Mouse (Mus musculus) C2C12 (cell line): ENCODE results near the gene Syce2. TPM values are rescaled to one million over a fixed set of nuclear protein-coding genes. Genes with fewer than 3 reads are reported as not detected.

ENCODE experiments used
- H3K27me3 ChIP-seq: one replicate; pipeline ENCODE4 v1.6.1; 2011; ENCODE audit not compliant: control insufficient read depth, insufficient read depth, insufficient read length
- H3K36me3 ChIP-seq: one replicate; pipeline ENCODE4 v1.6.1; 2011; ENCODE audit not compliant: control insufficient read depth, insufficient read depth
- H3K4me3 ChIP-seq: one replicate; pipeline ENCODE4 v1.5.1; 2011; ENCODE audit warnings: mild to moderate bottlenecking, control low read depth; ENCODE audit not compliant: poor library complexity, insufficient read depth, severe bottlenecking
- H3K79me2 ChIP-seq: one replicate; pipeline ENCODE4 v1.6.1; 2011; ENCODE audit not compliant: control insufficient read depth, insufficient read depth
- H3K79me3 ChIP-seq: one replicate; pipeline ENCODE4 v1.6.1; 2011; ENCODE audit warnings: low read depth, control low read depth
- H3ac ChIP-seq: one replicate; pipeline ENCODE3; 2011; ENCODE audit warnings: low read depth; ENCODE audit not compliant: control insufficient read depth, insufficient read length
- CEBPB ChIP-seq: IDR thresholded peaks from one replicate; pipeline ENCODE4 v1.6.1; 2011; ENCODE audit warnings: low read depth, mild to moderate bottlenecking, control low read depth, moderate library complexity
- CTCF ChIP-seq: IDR thresholded peaks from one replicate; pipeline ENCODE4 v1.5.1; 2011; ENCODE audit not compliant: control insufficient read depth, insufficient read depth, insufficient read length
- FOSL1 ChIP-seq: IDR thresholded peaks from one replicate; pipeline ENCODE4 v1.8.0; 2011; ENCODE audit warnings: mild to moderate bottlenecking, low read length; ENCODE audit not compliant: poor library complexity, insufficient read depth, severe bottlenecking
- MAX ChIP-seq: IDR thresholded peaks from one replicate; pipeline ENCODE4 v1.6.1; 2011; ENCODE audit warnings: mild to moderate bottlenecking, control low read depth
- MYOD1 ChIP-seq: IDR thresholded peaks from one replicate; pipeline ENCODE4 v1.6.1; 2011; ENCODE audit warnings: low read depth; ENCODE audit not compliant: control insufficient read depth, insufficient read length
- MYOG ChIP-seq: IDR thresholded peaks from one replicate; pipeline ENCODE4 v1.6.1; 2011; ENCODE audit not compliant: control insufficient read depth, insufficient read length; ENCODE audit errors: extremely low read depth
- USF1 ChIP-seq: IDR thresholded peaks from one replicate; pipeline ENCODE4 v1.6.1; 2011; ENCODE audit warnings: low read depth, mild to moderate bottlenecking, control low read depth, moderate library complexity
- polyA plus RNA-seq: library from polyadenylated mRNA; unstranded; fragments of >200 nt; fragmentation: generic; extraction: Trizol; gene quantifications from one replicate; pipeline ENCODE4 v1.2.1, GENCODE M21; 2012; ENCODE audit warnings: missing spikeins

Gene Syce2
- polyA plus RNA-seq, 1 experiment, result 8.5 TPM

DNA sequence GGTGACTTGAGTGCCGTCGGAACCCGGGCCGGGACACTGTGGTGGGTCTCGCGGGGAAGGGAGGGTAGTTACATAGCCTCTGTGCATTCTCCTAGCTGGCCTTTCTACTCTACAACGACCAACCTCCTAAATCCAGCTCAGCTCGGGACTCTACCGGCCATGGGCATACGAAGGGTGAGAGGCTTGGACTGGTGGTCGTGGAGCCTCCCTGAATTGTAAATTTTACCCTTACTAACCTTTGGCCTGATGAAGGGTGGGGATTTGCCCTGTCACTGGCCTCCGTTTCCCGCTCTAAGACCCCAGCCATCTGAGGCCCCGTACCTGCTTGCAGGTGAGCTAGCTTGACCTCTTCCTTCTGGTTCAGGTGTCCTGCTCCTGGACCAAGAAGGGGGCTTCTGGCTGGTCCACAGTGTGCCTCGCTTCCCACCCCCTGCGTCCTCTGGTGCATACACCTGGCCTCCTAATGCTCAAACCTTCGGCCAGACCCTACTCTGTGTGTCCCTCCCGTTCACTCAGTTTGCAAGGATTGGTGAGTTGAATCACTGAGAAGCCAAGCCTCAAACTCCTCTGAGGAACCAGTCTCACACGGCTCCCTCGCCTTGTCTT is 37.4 kb downstream of the Syce2 start:
- H3K36me3 ChIP-seq, result no peaks in the 10 kb centered on the region
- H3ac ChIP-seq, result no peak overlapping the region
- no peak for TF ChIP-seq MAX
- H3K79me2 ChIP-seq, result no peaks in the 10 kb centered on the region
- H3K79me3 ChIP-seq, result no peaks in the 10 kb centered on the region
- no peaks in the 10 kb centered on the region for H3K27me3 ChIP-seq
- H3K4me3 ChIP-seq, result peak overlapping the region; percentile 31

DNA sequence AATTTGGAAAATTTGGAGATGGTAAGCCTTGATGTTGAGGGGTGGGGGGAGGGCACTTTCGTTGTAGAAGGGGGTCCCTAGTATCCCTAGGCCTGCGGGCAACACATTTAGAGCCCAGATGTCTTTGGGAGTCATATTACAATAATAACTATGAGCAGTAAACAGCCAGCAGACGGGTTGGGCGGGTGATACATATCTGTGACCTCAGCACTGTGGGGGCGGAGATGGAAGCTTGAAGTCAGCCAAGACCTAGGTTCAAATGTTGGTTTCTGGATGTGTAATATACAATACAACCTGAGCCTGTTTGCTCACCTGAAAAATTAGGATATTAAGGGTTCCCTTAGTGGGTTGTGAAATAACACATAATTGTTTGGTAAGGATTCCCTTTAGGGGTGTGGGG is 38.0 kb downstream of the Syce2 start:
- Histone ChIP-seq H3K27me3 (no peaks in the 10 kb centered on the region), H3K79me3 (no peaks in the 10 kb centered on the region), H3K4me3 (no peak overlapping the region), H3ac (no peak overlapping the region), H3K36me3 (no peaks in the 10 kb centered on the region), H3K79me2 (no peaks in the 10 kb centered on the region)
- no peak for TF ChIP-seq MYOG
- no peak for TF ChIP-seq USF1
- no peak for TF ChIP-seq CTCF
- TF ChIP-seq CEBPB, result no peak
- no peak for TF ChIP-seq MYOD1
- no peak for TF ChIP-seq MAX
- TF ChIP-seq FOSL1, result no peak

DNA sequence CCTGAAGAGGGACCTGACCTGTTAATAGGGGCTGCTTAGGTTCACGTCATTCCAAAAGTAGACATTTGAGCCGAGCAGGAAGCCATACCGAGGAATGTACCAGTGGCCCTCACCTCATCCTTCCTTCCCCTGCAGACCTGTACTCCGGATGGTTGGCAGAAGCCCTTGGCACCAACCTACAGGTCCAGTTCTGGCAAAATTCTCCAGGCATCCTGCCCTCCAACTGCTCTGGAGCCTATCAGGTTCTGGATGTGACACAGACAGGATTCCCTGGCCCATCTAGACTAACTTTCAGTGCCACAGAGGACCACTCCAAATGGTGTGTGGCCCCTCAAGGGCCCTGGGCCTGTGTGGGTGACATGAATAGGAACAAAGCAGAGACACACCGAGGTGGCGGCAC is 38.6 kb downstream of the Syce2 start:
- Histone ChIP-seq H3K4me3 (no peak overlapping the region), H3K27me3 (no peaks in the 10 kb centered on the region), H3K79me2 (no peaks in the 10 kb centered on the region), H3ac (no peak overlapping the region), H3K36me3 (no peaks in the 10 kb centered on the region), H3K79me3 (no peaks in the 10 kb centered on the region)
- TF ChIP-seq CTCF (no peak), USF1 (no peak), CEBPB (no peak), MYOG (no peak), FOSL1 (no peak), MAX (no peak), MYOD1 (no peak)

GRCm38 (mm10) chr8:84911854-84912253 is 39.9 kb downstream of the Syce2 start:
- H3K36me3 ChIP-seq, result no peaks in the 10 kb centered on the region
- TF ChIP-seq FOSL1 (no peak), MAX (no peak), CTCF (no peak), USF1 (no peak), MYOG (no peak)
- no peaks in the 10 kb centered on the region for H3K79me2 ChIP-seq
- H3K4me3 ChIP-seq, result no peak overlapping the region
- H3K79me3 ChIP-seq, result no peaks in the 10 kb centered on the region
- no peak overlapping the region for H3ac ChIP-seq
- no peaks in the 10 kb centered on the region for H3K27me3 ChIP-seq

GRCm38 (mm10) chr8:84912391-84912790 is 40.5 kb downstream of the Syce2 start:
- no peaks in the 10 kb centered on the region for H3K79me3 ChIP-seq
- no peak for TF ChIP-seq CEBPB
- H3K36me3 ChIP-seq, result no peaks in the 10 kb centered on the region
- no peak overlapping the region for H3K4me3 ChIP-seq
- peaks cover under 1% of the 10 kb centered on the region for H3K27me3 ChIP-seq
- H3ac ChIP-seq, result no peak overlapping the region
- H3K79me2 ChIP-seq, result no peaks in the 10 kb centered on the region

GRCm38 (mm10) chr8:84912895-84913501 is 41.1 kb downstream of the Syce2 start:
- no peaks in the 10 kb centered on the region for H3K36me3 ChIP-seq
- H3ac ChIP-seq, result no peak overlapping the region
- no peak overlapping the region for H3K4me3 ChIP-seq
- no peaks in the 10 kb centered on the region for H3K79me2 ChIP-seq
- TF ChIP-seq MYOD1, result no peak
- TF ChIP-seq CEBPB, result no peak
- H3K27me3 ChIP-seq, result peaks cover 6% of the 10 kb centered on the region
- no peaks in the 10 kb centered on the region for H3K79me3 ChIP-seq
